Mouse (Mus musculus) stomach, embryonic 15.5 days (tissue): ENCODE measurements at regions not wholly inside any gene's neighbourhood (a gene's known extent, or its start where the extent isn't known, plus 50 kb on each side); places are given as distances from the start of the nearest gene placed in this dataset.

ENCODE experiments used
- ATAC-seq: fragments of 200-750 bp; cut with Nextera tagmentation; 2 replicates; pipeline ENCODE4 v1.8.0; 2017; ENCODE audit warnings: low read depth, moderate number of reproducible peaks, moderate TSS enrichment; ENCODE audit not compliant: insufficient read depth, low FRiP score
- H3K27ac ChIP-seq: fragments of 300-500 bp; sonication (generic); 2 replicates; pipeline ENCODE4 v1.5.1; 2015; ENCODE audit warnings: mild to moderate bottlenecking, inconsistent platforms
- H3K27me3 ChIP-seq: fragments of 300-500 bp; sonication (generic); replicated peaks from 2 replicates; pipeline ENCODE4 v1.6.1; 2015; ENCODE audit warnings: inconsistent platforms
- H3K36me3 ChIP-seq: fragments of 300-500 bp; sonication (generic); 2 replicates; pipeline ENCODE4 v1.6.1; 2015; ENCODE audit warnings: inconsistent platforms
- H3K4me1 ChIP-seq: fragments of 300-500 bp; sonication (generic); 2 replicates; pipeline ENCODE4 v1.6.1; 2015; ENCODE audit warnings: inconsistent platforms
- H3K4me2 ChIP-seq: fragments of 300-500 bp; sonication (generic); 2 replicates; pipeline ENCODE4 v1.6.1; 2015; ENCODE audit warnings: mild to moderate bottlenecking, inconsistent platforms
- H3K4me3 ChIP-seq: fragments of 300-500 bp; sonication (generic); replicated peaks from 2 replicates; pipeline ENCODE4 v1.5.1; 2015; ENCODE audit warnings: inconsistent platforms
- H3K9ac ChIP-seq: fragments of 300-500 bp; sonication (generic); 2 replicates; pipeline ENCODE4 v1.6.1; 2015; ENCODE audit warnings: inconsistent platforms
- H3K9me3 ChIP-seq: fragments of 300-500 bp; sonication (generic); 2 replicates; pipeline ENCODE4 v1.6.1; 2016; ENCODE audit warnings: inconsistent platforms
- WGBS: fragments of 180-500 bp; shearing (Covaris S2); methylation state at CpG from one replicate; pipeline ENCODE4 v1.1.7; 2015; 5-methylcytosine and 5-hydroxymethylcytosine counted together

DNA sequence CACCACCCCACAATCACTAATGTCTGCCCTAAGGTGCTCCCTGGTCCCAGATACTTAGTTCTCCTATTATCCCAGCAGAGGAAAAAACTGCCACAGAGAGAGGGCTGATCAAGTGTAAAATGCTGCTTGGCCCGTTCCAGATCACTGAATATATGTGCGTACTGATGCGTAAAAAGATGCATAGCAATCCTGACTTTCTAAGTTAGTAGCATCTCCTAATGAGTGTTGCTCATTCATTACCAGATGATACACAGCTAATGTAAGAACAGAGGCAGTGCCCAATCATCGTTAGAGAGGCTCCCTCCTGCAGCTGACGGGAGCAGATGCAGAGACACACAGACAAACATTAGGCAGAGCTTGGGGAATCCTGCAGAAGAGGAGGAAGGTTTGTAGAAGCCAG, 177.6 kb upstream of the Tcf21 start:
- 86% methylated on average over 5 of the region's 5 CpGs for WGBS
- H3K4me3 ChIP-seq = no peak overlapping the region
- H3K27ac ChIP-seq = no peak overlapping the region
- H3K4me2 ChIP-seq = no peak overlapping the region
- H3K4me1 ChIP-seq = no peaks in the 10 kb centered on the region
- no peak for ATAC-seq
- H3K9ac ChIP-seq = no peak overlapping the region
- no peaks in the 10 kb centered on the region for H3K9me3 ChIP-seq
- H3K27me3 ChIP-seq = no peaks in the 10 kb centered on the region
- H3K36me3 ChIP-seq = no peaks in the 10 kb centered on the region

DNA sequence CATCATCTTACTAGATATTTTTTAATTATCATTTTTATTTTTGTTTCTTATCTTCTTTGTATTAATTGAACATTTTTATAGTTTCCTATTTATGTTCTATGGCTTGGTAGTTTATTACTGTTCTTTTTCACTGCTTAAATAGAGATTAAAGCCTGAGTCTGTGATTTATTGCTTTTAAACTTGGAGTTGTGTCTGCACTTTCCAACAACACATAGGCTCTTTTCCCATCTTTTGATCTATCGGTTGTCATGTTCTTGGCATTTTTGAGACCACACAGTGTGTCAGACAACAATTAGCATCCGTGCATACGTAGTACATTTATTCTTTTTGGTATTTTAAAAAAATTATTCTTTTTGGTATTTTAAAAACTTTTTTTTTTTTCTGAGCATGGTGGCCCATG, 173.2 kb upstream of the Tcf21 start:
- ATAC-seq = no peak
- H3K4me2 ChIP-seq = no peak overlapping the region
- H3K9ac ChIP-seq = no peak overlapping the region
- no peaks in the 10 kb centered on the region for H3K9me3 ChIP-seq
- no peaks in the 10 kb centered on the region for H3K27me3 ChIP-seq
- H3K4me1 ChIP-seq = no peaks in the 10 kb centered on the region
- no peak overlapping the region for H3K27ac ChIP-seq
- no peak overlapping the region for H3K4me3 ChIP-seq
- H3K36me3 ChIP-seq = no peaks in the 10 kb centered on the region
- 61% methylated on average over 3 of the region's 3 CpGs for WGBS

DNA sequence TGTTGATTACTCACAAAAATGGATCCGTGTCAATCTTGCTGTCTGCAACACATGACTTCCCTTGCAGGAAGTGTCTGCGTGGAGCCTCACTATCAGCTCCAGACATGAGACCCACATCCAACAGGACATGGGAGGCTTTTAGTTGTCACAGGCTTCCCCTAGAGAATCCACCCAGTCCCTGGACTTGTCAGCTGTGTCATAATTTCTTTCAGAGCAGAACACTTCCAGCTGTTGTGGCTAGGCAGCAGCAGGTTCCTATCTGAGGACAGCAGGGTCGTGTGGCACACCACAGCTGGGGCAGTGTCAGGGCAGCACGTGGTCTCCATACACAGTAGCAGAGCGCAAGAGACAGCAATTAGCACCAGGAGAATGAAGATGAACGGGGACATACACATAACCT, 161.8 kb upstream of the Tcf21 start:
- Histone ChIP-seq H3K4me1 (no peaks in the 10 kb centered on the region), H3K4me2 (no peak overlapping the region), H3K4me3 (no peak overlapping the region), H3K9ac (no peak overlapping the region), H3K9me3 (no peaks in the 10 kb centered on the region), H3K27ac (no peak overlapping the region), H3K27me3 (no peaks in the 10 kb centered on the region), H3K36me3 (no peaks in the 10 kb centered on the region)
- WGBS = 45% methylated on average over 6 of the region's 6 CpGs
- ATAC-seq = no peak

DNA sequence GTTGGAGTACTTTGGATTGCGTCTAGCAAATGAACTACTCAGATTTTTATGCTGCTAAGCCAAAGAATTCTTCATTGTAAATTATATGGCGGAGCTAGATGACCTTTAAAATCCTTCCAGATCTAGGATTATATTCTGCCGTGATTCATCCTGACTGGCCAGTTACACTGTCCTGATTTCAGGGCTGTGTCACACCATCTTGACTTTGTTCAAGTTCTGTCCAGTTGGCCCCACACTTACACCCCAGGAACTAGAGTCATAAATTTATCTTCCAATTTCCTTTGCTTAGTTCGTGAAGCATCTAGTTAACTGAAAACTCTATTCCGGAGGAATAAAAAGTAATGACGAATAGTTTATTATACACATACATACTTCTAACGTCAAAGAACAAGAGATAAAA, 158.5 kb upstream of the Tcf21 start:
- Histone ChIP-seq H3K4me1 (no peaks in the 10 kb centered on the region), H3K4me2 (no peak overlapping the region), H3K27ac (no peak overlapping the region), H3K4me3 (no peak overlapping the region), H3K27me3 (no peaks in the 10 kb centered on the region), H3K9me3 (no peaks in the 10 kb centered on the region), H3K36me3 (no peaks in the 10 kb centered on the region), H3K9ac (no peak overlapping the region)
- WGBS = 67% methylated on average over 7 of the region's 7 CpGs
- ATAC-seq = no peak

DNA sequence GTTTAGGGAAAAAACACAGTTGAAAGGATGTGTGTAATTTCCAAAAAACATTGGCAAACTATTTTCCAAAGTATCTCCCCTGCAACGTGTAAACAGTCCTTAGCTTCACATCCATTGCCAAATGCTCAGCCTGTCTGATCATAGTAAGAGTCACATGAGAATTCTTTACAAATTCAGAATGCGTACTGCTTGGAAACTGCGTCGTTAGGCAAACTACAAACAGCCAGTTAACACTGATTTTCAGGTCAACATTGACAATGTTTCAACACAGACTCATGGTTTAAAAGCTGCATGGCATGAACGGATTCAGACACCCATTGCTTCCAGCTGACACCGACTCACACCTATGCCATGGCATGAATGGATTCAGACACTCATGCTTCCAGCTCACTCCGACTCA, 137.0 kb upstream of the Tcf21 start:
- H3K4me1 ChIP-seq = no peaks in the 10 kb centered on the region
- no peak overlapping the region for H3K27ac ChIP-seq
- ATAC-seq = no peak
- H3K4me2 ChIP-seq = no peak overlapping the region
- no peak overlapping the region for H3K9ac ChIP-seq
- H3K36me3 ChIP-seq = no peaks in the 10 kb centered on the region
- H3K27me3 ChIP-seq = no peaks in the 10 kb centered on the region
- no peaks in the 10 kb centered on the region for H3K9me3 ChIP-seq
- 69% methylated on average over 7 of the region's 7 CpGs for WGBS
- H3K4me3 ChIP-seq = no peak overlapping the region

DNA sequence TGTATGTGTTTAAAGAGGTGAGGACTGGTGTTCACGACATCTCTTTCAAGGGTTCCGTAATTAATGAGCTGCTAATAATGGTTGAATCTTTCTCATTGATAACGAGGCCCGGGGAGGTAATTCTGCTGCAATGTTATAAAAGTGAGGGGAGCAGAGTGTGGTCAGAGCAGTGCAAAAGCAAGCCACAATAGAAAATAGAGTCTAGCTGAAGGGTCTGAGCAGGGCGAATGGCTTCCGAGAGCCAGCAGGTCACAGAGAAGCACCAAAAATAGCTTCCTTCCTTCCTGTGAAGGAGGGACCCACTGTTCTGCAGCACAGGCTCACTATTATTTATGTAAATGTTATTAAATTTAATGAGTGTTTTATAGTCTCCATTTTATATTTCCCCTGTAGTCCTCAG, 133.3 kb upstream of the Tcf21 start:
- WGBS = 48% methylated on average over 6 of the region's 6 CpGs
- no peak overlapping the region for H3K27ac ChIP-seq
- no peaks in the 10 kb centered on the region for H3K27me3 ChIP-seq
- H3K4me3 ChIP-seq = no peak overlapping the region
- H3K9ac ChIP-seq = no peak overlapping the region
- H3K36me3 ChIP-seq = no peaks in the 10 kb centered on the region
- no peaks in the 10 kb centered on the region for H3K9me3 ChIP-seq
- ATAC-seq = no peak
- no peak overlapping the region for H3K4me2 ChIP-seq
- no peaks in the 10 kb centered on the region for H3K4me1 ChIP-seq

DNA sequence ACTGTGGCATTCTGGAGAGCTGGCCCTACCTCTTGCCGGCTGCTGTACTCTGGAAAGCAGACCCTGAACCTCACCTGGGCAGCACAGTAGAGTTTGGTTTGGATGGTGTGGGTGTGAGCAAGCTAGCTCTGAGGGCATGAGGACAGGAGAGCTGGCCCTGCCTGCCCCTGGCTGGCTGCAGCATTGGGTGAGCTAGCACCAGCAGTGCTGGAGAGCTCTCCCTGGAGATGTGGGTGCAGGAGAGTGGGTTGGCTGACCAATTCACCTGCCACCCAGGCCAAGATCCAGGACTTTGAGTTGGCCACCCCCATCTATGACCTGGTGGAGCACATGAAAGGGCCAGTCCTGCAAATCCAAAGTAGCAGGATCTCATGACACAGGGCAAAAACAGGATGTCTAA, 124.3 kb upstream of the Tcf21 start:
- no peaks in the 10 kb centered on the region for H3K4me1 ChIP-seq
- H3K9me3 ChIP-seq = no peaks in the 10 kb centered on the region
- no peak overlapping the region for H3K4me2 ChIP-seq
- no peak overlapping the region for H3K4me3 ChIP-seq
- no peak for ATAC-seq
- no peak overlapping the region for H3K9ac ChIP-seq
- no peak overlapping the region for H3K27ac ChIP-seq
- no peaks in the 10 kb centered on the region for H3K27me3 ChIP-seq
- H3K36me3 ChIP-seq = no peaks in the 10 kb centered on the region
- 91% methylated on average over 1 of the region's 1 CpGs for WGBS

DNA sequence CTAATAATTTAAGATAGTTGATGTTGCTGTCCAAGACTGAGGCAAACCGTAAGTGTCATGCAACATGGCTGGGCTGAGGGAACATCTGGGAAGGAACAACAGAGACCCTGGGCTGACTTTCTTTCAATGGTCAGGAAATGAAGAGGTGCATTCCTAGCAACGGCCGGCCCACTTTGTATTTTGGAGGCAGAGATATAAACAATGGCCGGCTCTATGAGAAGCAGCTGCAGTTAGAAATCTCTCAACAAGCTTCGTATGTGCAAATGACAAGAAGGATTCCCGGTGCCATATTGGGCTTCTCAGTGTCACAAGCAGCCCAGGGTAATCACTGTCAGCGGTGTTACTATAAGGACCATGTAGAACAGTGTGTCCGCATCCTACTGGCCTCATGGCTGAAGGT, 108.0 kb upstream of the Tcf21 start:
- Histone ChIP-seq H3K9me3 (no peaks in the 10 kb centered on the region), H3K36me3 (no peaks in the 10 kb centered on the region), H3K27me3 (no peaks in the 10 kb centered on the region), H3K4me3 (no peak overlapping the region), H3K9ac (no peak overlapping the region), H3K4me2 (no peak overlapping the region), H3K27ac (peak overlapping the region; percentile 18), H3K4me1 (no peaks in the 10 kb centered on the region)
- 49% methylated on average over 8 of the region's 8 CpGs for WGBS
- ATAC-seq = peak; percentile 65; the same call in 1 of the 2 replicates

DNA sequence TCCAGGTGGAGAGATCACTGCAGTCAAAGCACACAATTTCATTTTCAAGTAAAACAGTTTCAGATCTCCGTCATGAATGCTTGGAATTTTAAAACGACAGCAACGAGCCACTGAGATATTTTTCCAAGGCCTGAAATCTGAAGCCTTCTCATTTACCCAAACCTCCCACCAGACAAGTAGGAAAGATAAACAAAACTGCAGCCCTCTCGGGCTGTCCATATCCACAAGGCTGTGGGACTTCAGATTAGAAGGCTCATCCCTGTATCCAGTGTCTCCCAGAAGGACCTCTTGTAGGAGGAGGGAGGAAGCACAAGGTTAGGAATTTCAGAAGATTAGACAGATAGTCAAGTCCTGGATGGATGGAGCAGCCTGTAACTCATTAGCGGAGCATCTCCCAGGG, 106.1 kb upstream of the Tcf21 start:
- H3K4me2 ChIP-seq = no peak overlapping the region
- peaks cover 4% of the 10 kb centered on the region; the same call in 1 of the 2 replicates for H3K4me1 ChIP-seq
- H3K36me3 ChIP-seq = no peaks in the 10 kb centered on the region
- no peaks in the 10 kb centered on the region for H3K9me3 ChIP-seq
- no peak overlapping the region for H3K9ac ChIP-seq
- H3K4me3 ChIP-seq = no peak overlapping the region
- WGBS = 20% methylated on average over 5 of the region's 5 CpGs
- H3K27me3 ChIP-seq = no peaks in the 10 kb centered on the region
- H3K27ac ChIP-seq = peak overlapping the region; percentile 36
- ATAC-seq = no peak

DNA sequence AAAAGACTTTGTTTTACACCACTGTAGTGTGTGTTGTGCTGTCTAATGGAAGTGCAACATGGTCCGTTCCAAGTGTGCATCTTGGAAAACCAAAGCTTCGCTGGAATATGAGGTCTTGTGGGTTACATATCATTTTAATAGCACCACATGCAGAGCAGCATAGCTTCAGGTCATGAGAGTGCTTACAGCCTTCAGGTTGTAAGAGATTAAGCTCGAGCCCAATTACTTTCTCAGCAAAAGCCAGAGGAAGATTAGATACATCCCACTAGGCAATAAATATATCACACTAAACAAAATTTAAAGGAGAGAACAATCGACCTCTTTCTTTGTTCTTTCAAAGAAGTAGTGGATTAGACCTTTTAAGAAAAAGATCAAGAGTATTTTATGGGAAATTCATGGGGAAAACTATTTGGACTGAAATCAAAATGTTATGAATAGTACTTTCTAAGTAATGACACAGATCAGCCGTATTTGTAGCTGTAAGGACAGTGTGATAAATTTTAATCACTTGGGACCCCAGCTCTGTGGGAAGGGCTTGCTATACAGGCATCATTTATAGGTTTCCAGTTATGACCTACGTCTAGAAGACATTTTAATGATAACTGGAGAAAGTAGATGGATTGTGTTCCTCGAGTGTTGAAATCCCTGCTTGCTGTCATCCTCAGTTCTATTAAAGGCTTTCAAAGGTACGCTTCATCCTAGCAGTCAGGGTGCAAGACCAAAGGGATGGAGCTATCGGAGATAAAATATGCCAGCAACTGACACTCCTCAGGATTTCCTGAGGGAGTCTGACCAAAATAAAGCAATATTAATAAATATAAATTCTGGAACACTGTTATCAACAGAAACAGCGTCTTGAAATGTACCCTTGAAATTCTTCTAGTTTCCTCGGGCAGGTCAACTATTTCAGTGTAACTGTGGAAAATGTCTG, 101.3 kb upstream of the Tcf21 start:
- WGBS = 54% methylated on average over 11 of the region's 11 CpGs
- no peak for ATAC-seq

DNA sequence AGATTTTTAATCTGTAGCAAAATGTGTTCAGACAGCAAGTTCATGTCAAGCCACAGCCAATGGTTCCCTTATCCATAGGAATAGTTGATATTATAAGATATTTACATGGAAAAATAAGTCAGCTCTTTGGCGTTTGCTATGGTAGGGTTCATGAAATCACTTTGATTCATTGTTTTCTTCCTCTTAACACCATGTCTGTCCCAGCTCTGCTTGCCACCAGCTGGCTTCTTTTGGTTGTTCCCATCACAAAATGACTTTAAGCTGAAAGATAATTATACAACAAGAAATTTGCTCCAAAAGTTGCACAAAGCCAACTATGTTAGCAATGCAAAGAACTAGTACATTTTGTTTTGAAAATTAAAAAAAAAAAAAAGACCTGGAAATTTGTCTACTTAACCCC, 99.9 kb upstream of the Tcf21 start:
- Histone ChIP-seq H3K36me3 (no peaks in the 10 kb centered on the region), H3K9ac (no peak overlapping the region), H3K9me3 (no peaks in the 10 kb centered on the region), H3K4me2 (no peak overlapping the region), H3K27me3 (no peaks in the 10 kb centered on the region), H3K4me1 (peaks cover 11% of the 10 kb centered on the region), H3K4me3 (no peak overlapping the region), H3K27ac (peak overlapping the region; percentile 64; the same call in 1 of the 2 replicates)
- 47% methylated on average over 1 of the region's 1 CpGs for WGBS
- ATAC-seq = no peak

More for the DNA sequence above, 101.3 kb upstream of the Tcf21 start:
- Histone ChIP-seq H3K4me2 (no peak overlapping the region), H3K36me3 (no peaks in the 10 kb centered on the region), H3K9me3 (no peaks in the 10 kb centered on the region), H3K4me1 (peaks cover 11% of the 10 kb centered on the region), H3K27ac (peak overlapping the region; percentile 52; the same call in 1 of the 2 replicates), H3K27me3 (no peaks in the 10 kb centered on the region), H3K4me3 (no peak overlapping the region), H3K9ac (no peak overlapping the region)

DNA sequence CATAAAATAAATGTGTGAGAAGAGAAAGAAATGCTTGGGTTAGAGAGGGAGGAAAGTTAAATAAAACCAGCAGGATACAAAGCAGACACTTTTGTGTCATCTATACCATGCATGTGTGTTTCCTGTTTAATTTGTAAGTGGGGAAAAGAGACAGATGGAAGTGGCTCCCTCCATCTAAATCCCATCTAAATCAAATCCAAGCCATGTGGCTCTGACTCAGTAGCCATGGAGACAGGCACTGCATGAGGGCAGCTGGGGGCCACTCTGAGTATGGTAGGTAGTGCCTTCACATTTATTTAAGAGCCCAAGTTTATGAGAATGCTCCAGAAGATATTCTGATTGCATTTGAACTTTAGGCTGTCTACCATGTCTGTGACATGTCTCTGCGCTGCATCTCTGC, 97.8 kb upstream of the Tcf21 start:
- Histone ChIP-seq H3K9me3 (no peaks in the 10 kb centered on the region), H3K9ac (no peak overlapping the region), H3K36me3 (no peaks in the 10 kb centered on the region), H3K4me3 (no peak overlapping the region), H3K4me1 (peaks cover 11% of the 10 kb centered on the region), H3K27me3 (no peaks in the 10 kb centered on the region), H3K27ac (peak overlapping the region; percentile 55; the same call in 1 of the 2 replicates), H3K4me2 (no peak overlapping the region)
- 84% methylated on average over 1 of the region's 1 CpGs for WGBS
- no peak for ATAC-seq
